Mouse (Mus musculus) ES-E14 (cell line): ENCODE data around the gene Mb21d2. TPM values are rescaled to one million over a fixed set of nuclear protein-coding genes. Genes with fewer than 3 reads are reported as not detected.

Experiments used
- DNase-seq: peaks from one replicate; pipeline ENCODE4 v3.0.0-alpha.2; 2013; ENCODE audit warnings: low read depth, low spot score
- H3K27ac ChIP-seq: 2 replicates; pipeline ENCODE4 v1.5.1; 2012; ENCODE audit warnings: low read depth, mild to moderate bottlenecking, low read length, moderate library complexity, mixed read lengths; ENCODE audit not compliant: poor library complexity, insufficient read depth, severe bottlenecking
- H3K36me3 ChIP-seq: 2 replicates; pipeline ENCODE4 v1.6.1; 2012; ENCODE audit warnings: mild to moderate bottlenecking, low read length, moderate library complexity, mixed read lengths; ENCODE audit not compliant: control insufficient read depth, poor library complexity, insufficient read depth, severe bottlenecking
- H3K4me1 ChIP-seq, 2 experiments: fragments of 150-350 bp in 1 of 2; sonication (generic) in 1 of 2; 2 replicates each; pipeline ENCODE4 v1.6.1; 2012; ENCODE audit warnings: low read length in 2 of 2, mild to moderate bottlenecking in 1 of 2, mixed read lengths in 1 of 2; ENCODE audit not compliant: control insufficient read depth in 2 of 2, insufficient read depth in 2 of 2, poor library complexity in 1 of 2
- H3K4me3 ChIP-seq, 2 experiments: fragments of 150-350 bp in 1 of 2; sonication (generic) in 1 of 2; 2 replicates each; pipeline ENCODE4 v1.5.1; 2012; ENCODE audit warnings: low read length in 2 of 2, low read depth in 1 of 2, mild to moderate bottlenecking in 1 of 2, mixed read lengths in 1 of 2; ENCODE audit not compliant: insufficient read depth in 1 of 2, poor library complexity in 1 of 2, severe bottlenecking in 1 of 2
- H3K9ac ChIP-seq: 2 replicates; pipeline ENCODE4 v1.6.1; 2012; ENCODE audit warnings: low read depth, mild to moderate bottlenecking, low read length, mixed read lengths; ENCODE audit not compliant: poor library complexity, insufficient read depth, severe bottlenecking
- H3K9me3 ChIP-seq: fragments of 150-350 bp; sonication (generic); 2 replicates; pipeline ENCODE4 v1.6.1; 2012; ENCODE audit warnings: low read depth, mild to moderate bottlenecking, low read length; ENCODE audit not compliant: control insufficient read depth, insufficient read depth
- CHD2 ChIP-seq: IDR thresholded peaks from 2 replicates; pipeline ENCODE4 v1.6.1; 2014; ENCODE audit warnings: mild to moderate bottlenecking, low read depth, low read length, inconsistent platforms
- HCFC1 ChIP-seq: IDR thresholded peaks from 2 replicates; pipeline ENCODE4 v1.6.1; 2012; ENCODE audit warnings: low read length, inconsistent platforms, borderline replicate concordance; ENCODE audit not compliant: insufficient read depth
- MAFK ChIP-seq: IDR thresholded peaks from 2 replicates; pipeline ENCODE4 v1.6.1; 2014; ENCODE audit warnings: mild to moderate bottlenecking, low read depth, low read length, inconsistent platforms; ENCODE audit not compliant: insufficient read depth
- ZC3H11A ChIP-seq: IDR thresholded peaks from 2 replicates; pipeline ENCODE4 v1.6.1; 2012; ENCODE audit warnings: low read depth, mild to moderate bottlenecking, inconsistent platforms, low read length, borderline replicate concordance
- ZNF384 ChIP-seq: IDR thresholded peaks from 2 replicates; pipeline ENCODE4 v1.6.1; 2012; ENCODE audit warnings: low read depth, low read length, inconsistent platforms
- in situ Hi-C, 2 experiments: fragments of 600-800 bp; cut with MboI; formaldehyde crosslinking; loops; one replicate each; pipeline ENCODE4 v1.15.1; 2025; ENCODE audit warnings: low sequenced_read_pairs in 2 of 2, inconsistent platforms in 1 of 2; ENCODE audit not compliant: unreplicated experiment in 2 of 2
- total RNA-seq: library from RNA; depleted of rRNA; stranded (reverse); fragments of 300-350 nt; gene quantifications from 2 replicates; pipeline ENCODE4 v1.2.3, GENCODE M21; 2012

Gene Mb21d2
- total RNA-seq, 1 experiment = 15.3 TPM

DNA sequence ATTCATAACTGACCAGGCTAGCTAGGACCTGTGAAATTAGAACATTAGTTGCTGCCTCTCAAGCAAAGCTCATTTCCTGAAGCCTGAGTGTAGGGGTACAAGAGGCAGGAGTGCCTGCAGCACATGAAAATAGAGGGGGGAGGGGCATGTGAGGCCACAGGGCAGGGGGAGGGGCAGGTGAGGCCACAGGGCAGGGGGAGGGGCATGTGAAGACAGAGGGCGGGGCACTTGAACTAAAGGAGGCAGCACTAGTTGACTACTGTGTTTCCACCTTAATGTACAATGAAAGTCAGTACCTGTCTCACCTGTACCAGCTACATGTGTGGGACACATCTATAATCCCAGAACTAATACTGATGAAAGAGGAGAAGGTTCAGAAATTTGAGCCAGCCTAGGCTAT is 14.8 kb downstream of the Mb21d2 start:
- no peaks in the 10 kb centered on the region for H3K9me3 ChIP-seq
- H3K27ac ChIP-seq = no peak overlapping the region
- no peak for TF ChIP-seq HCFC1
- H3K9ac ChIP-seq = no peak overlapping the region
- no peaks in the 10 kb centered on the region for H3K36me3 ChIP-seq
- in situ Hi-C loops = no loop called here
- no peak for DNase-seq
- no peak overlapping the region for H3K4me3 ChIP-seq
- peaks cover 2 to 4% of the 10 kb centered on the region in 2 experiments; a peak in 2 of 4 replicates for H3K4me1 ChIP-seq

GRCm38 (mm10) chr16:28911414-28912050 is 17.9 kb downstream of the Mb21d2 start:
- DNase-seq = no peak
- in situ Hi-C loops = no loop called here
- Histone ChIP-seq H3K9me3 (no peaks in the 10 kb centered on the region), H3K27ac (no peak overlapping the region), H3K4me3 (no peak overlapping the region), H3K36me3 (no peaks in the 10 kb centered on the region), H3K4me1 (peaks cover under 1 to 2% of the 10 kb centered on the region in 2 experiments; a peak in 2 of 4 replicates), H3K9ac (no peak overlapping the region)
- TF ChIP-seq HCFC1 = no peak
- TF ChIP-seq ZNF384 = no peak
- TF ChIP-seq ZC3H11A = no peak
- no peak for TF ChIP-seq CHD2
- TF ChIP-seq MAFK = no peak

DNA sequence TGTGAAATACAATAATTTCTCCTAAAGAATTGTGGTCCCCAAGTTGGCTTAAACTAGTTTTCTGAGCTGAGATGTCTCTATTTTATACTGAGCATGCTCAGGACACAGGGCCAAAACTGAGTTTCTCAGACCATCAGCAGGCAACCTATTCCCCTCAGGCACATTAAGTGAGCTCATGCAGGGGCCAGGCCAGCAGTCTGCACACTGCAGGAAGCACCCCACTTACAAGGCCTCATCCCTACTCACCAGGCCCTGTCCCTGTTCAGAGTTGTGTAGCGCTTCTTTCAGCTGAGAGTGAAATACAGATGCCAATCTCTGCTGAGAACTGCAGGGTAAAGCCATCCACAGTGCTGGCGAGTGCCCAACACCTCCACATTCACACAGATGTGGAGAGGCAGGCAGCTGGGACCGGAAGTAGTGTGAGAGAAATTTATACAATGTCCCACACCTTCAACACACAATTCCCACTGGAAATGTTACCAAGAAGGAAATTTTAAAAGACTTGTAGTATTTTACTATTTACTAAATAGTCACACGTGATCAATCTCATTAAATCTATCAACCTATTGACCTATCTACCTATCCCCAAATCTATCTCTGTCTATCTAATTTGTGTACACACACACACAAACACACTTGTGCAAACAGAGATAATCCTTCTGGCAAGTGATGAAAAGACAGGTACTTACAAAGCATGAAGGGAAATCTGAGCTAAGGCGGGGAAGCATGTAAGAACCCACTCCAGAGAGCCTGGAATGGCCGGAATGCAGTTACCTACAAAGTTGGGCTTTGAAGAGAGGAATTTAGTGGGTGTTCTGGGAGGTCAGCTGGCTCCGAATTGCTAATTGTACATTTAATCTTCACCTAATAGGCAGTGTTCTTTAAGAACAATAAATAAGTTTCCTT is 22.9 kb downstream of the Mb21d2 start:
- no peak overlapping the region for H3K27ac ChIP-seq
- DNase-seq = no peak

DNA sequence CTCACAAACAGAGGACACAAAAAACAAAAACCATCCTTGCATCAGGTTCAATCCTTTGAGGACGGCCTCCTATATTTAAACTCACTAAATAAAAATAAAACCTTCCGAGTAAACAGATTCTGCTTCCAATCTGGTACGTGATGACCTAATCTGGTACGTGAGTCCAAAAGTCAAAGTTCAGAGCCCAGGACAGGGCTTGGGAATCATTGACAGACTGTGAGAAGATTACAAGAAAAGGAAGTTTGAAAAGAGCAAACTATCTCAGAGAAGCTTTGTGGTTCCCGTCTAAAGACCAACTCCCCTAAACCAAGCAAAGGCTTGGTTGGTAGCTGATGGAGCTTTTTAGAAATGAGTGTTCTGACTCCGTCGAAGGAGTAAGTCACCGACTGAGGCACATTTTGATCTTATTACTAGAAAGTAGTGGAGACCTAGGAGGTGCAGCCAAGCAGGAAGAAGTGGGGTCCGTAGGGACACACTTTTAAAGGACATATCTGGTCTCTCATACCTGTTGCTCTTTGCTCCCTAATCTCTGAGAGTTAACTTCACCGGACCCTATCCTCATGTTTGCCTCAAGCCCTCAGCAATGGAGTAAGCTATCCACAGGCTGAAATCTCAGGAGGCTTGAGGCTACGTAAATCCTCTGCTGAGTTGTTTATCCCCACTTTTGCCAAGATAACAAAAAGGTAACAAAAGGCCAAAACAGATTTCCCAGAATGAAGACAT is 23.7 kb downstream of the Mb21d2 start:
- Histone ChIP-seq H3K9me3 (no peaks in the 10 kb centered on the region), H3K27ac (no peak overlapping the region), H3K9ac (no peak overlapping the region), H3K36me3 (peaks cover 6% of the 10 kb centered on the region; the same call in 1 of the 2 replicates), H3K4me3 (no peak overlapping the region), H3K4me1 (peaks cover 0 to 3% of the 10 kb centered on the region in 2 experiments; a peak in 1 of 4 replicates)
- no peak for TF ChIP-seq HCFC1
- DNase-seq = no peak
- in situ Hi-C loops = no loop called here

More for the DNA sequence above, 22.9 kb downstream of the Mb21d2 start:
- in situ Hi-C loops = no loop called here
- Histone ChIP-seq H3K4me1 (peaks cover 0 to 3% of the 10 kb centered on the region in 2 experiments; a peak in 1 of 4 replicates), H3K36me3 (peaks cover 6% of the 10 kb centered on the region; the same call in 1 of the 2 replicates), H3K4me3 (no peak overlapping the region), H3K9ac (no peak overlapping the region), H3K9me3 (no peaks in the 10 kb centered on the region)
- TF ChIP-seq MAFK = no peak
- no peak for TF ChIP-seq ZNF384
- TF ChIP-seq CHD2 = no peak
- TF ChIP-seq ZC3H11A = no peak
- TF ChIP-seq HCFC1 = no peak
